Mouse (Mus musculus) monocyte, adult 5-6 weeks (primary cell): Measurements from ENCODE around the gene Hspa4l. TPM values are rescaled to one million over a fixed set of nuclear protein-coding genes. Genes with fewer than 3 reads are reported as not detected.

ENCODE experiments used
- ATAC-seq: fragments of 153-309, 156-312 bp; replicated peaks from 2 replicates; pipeline ENCODE4 v1.8.0; 2017; ENCODE audit warnings: mild to moderate bottlenecking; ENCODE audit not compliant: low TSS enrichment, insufficient number of reproducible peaks, severe bottlenecking, poor library complexity, low FRiP score
- total RNA-seq: library from RNA; stranded (forward); fragments of 200-1000, 200-491, 200-594 nt; gene quantifications from 3 replicates; pipeline ENCODE4 v1.2.3, GENCODE M21; 2017

Hspa4l gene
- total RNA-seq, result 18.0 to 43.6 TPM (median 18.3 TPM) in 3 replicates

- no peak for ATAC-seq
Measured at GRCm38 (mm10) chr3:40744024-40744835, at the start of gene Hspa4l. Hspa4l (plus strand) TSS chr3:40744495.

GRCm38 (mm10) chr3:40695162-40695561, 49.1 kb upstream of the Hspa4l start:
- ATAC-seq, result no peak

GRCm38 (mm10) chr3:40698834-40699233, 45.5 kb upstream of the Hspa4l start:
- no peak for ATAC-seq

GRCm38 (mm10) chr3:40704816-40705430, 39.4 kb upstream of the Hspa4l start:
- ATAC-seq, result peak; percentile 71

- no peak for ATAC-seq
Measured at GRCm38 (mm10) chr3:40708655-40709054, 35.6 kb upstream of the Hspa4l start, which contains the start of gene Slc25a31. Slc25a31 (plus strand) TSS chr3:40708855.

- no peak for ATAC-seq
Measured at GRCm38 (mm10) chr3:40716056-40716455, 28.2 kb upstream of the Hspa4l start.

GRCm38 (mm10) chr3:40719022-40719421, 25.3 kb upstream of the Hspa4l start:
- ATAC-seq, result no peak

- ATAC-seq, result no peak
Measured at GRCm38 (mm10) chr3:40738381-40738912, 5.8 kb upstream of the Hspa4l start.

- ATAC-seq, result peak; percentile 77
Measured at GRCm38 (mm10) chr3:40744836-40745660, 753 bp downstream of the Hspa4l start.

GRCm38 (mm10) chr3:40745661-40746547, 1.6 kb downstream of the Hspa4l start:
- peak; percentile 24; the same call in 1 of the 2 replicates for ATAC-seq

- no peak for ATAC-seq
Measured at GRCm38 (mm10) chr3:40760746-40761145, 16.5 kb downstream of the Hspa4l start.

- ATAC-seq, result no peak
Measured at GRCm38 (mm10) chr3:40761312-40761711, 17.0 kb downstream of the Hspa4l start.

GRCm38 (mm10) chr3:40793783-40794182, 49.5 kb downstream of the Hspa4l start:
- ATAC-seq, result no peak

- no peak for ATAC-seq
Measured at GRCm38 (mm10) chr3:40798054-40798453, 53.8 kb downstream of the Hspa4l start.

GRCm38 (mm10) chr3:40798500-40798899, 54.2 kb downstream of the Hspa4l start:
- ATAC-seq, result peak; percentile 59

- peak; percentile 97 for ATAC-seq
Measured at GRCm38 (mm10) chr3:40799530-40800372, 55.5 kb downstream of the Hspa4l start, which contains the start of gene Plk4. Plk4 (plus strand) TSS chr3:40800019.

- no peak; the same call in 1 of the 2 replicates for ATAC-seq
Measured at GRCm38 (mm10) chr3:40800373-40800823, 56.1 kb downstream of the Hspa4l start.
